Mouse (Mus musculus) forebrain, embryonic 13.5 days (tissue): ENCODE results near the gene Cav1. TPM values are rescaled to one million over a fixed set of nuclear protein-coding genes. Genes with fewer than 3 reads are reported as not detected.

Experiments
- ATAC-seq: fragments of 200-750 bp; cut with Nextera tagmentation; 2 replicates; pipeline ENCODE4 v1.8.0; 2017
- H3K27ac ChIP-seq: fragments of 300-500 bp; sonication (generic); 2 replicates; pipeline ENCODE4 v1.5.1; 2015; ENCODE audit warnings: inconsistent platforms, mild to moderate bottlenecking, moderate library complexity
- H3K27me3 ChIP-seq: fragments of 300-500 bp; sonication (generic); 2 replicates; pipeline ENCODE4 v1.6.1; 2015; ENCODE audit warnings: mild to moderate bottlenecking, inconsistent platforms
- H3K36me3 ChIP-seq: fragments of 300-500 bp; sonication (generic); 2 replicates; pipeline ENCODE4 v1.6.1; 2015; ENCODE audit warnings: mild to moderate bottlenecking, inconsistent platforms; ENCODE audit not compliant: poor library complexity, severe bottlenecking
- H3K4me1 ChIP-seq: fragments of 300-500 bp; sonication (generic); 2 replicates; pipeline ENCODE4 v1.6.1; 2015; ENCODE audit warnings: inconsistent platforms
- H3K4me2 ChIP-seq: fragments of 300-500 bp; sonication (generic); 2 replicates; pipeline ENCODE4 v1.6.1; 2015; ENCODE audit warnings: inconsistent platforms, mild to moderate bottlenecking, moderate library complexity
- H3K4me3 ChIP-seq: fragments of 300-500 bp; sonication (generic); 2 replicates; pipeline ENCODE4 v1.5.1; 2015; ENCODE audit warnings: mild to moderate bottlenecking, inconsistent platforms
- H3K9ac ChIP-seq: fragments of 300-500 bp; sonication (generic); 2 replicates; pipeline ENCODE4 v1.6.1; 2015; ENCODE audit warnings: mild to moderate bottlenecking, inconsistent platforms
- H3K9me3 ChIP-seq: fragments of 300-500 bp; sonication (generic); replicated peaks from 2 replicates; pipeline ENCODE4 v1.6.1; 2016; ENCODE audit warnings: inconsistent platforms
- WGBS: fragments of 180-500 bp; shearing (Covaris S2); methylation state at CpG from one replicate; pipeline ENCODE4 v1.1.7; 2015; 5-methylcytosine and 5-hydroxymethylcytosine counted together
- polyA plus RNA-seq: library from polyadenylated mRNA; unstranded; fragments of >200 nt; fragmentation: Nextera tagmentation; extraction: Ambion mirVana; gene quantifications from 2 replicates; pipeline ENCODE4 v1.2.1, GENCODE M21; 2015

The Cav1 gene
- polyA plus RNA-seq, 1 experiment from 2014 or later: 21.6 TPM

- H3K9me3 ChIP-seq: no peaks in the 10 kb centered on the region
- H3K36me3 ChIP-seq: no peaks in the 10 kb centered on the region
- H3K27ac ChIP-seq: no peak overlapping the region
- H3K4me1 ChIP-seq: no peaks in the 10 kb centered on the region
- 65% methylated on average over 11 of the region's 11 CpGs for WGBS
- H3K4me3 ChIP-seq: no peak overlapping the region
- no peak overlapping the region for H3K9ac ChIP-seq
- no peaks in the 10 kb centered on the region for H3K27me3 ChIP-seq
- no peak overlapping the region for H3K4me2 ChIP-seq
- ATAC-seq: no peak
Observed at GRCm38 (mm10) chr6:17327216-17327615, 21.1 kb downstream of the Cav1 start.

DNA sequence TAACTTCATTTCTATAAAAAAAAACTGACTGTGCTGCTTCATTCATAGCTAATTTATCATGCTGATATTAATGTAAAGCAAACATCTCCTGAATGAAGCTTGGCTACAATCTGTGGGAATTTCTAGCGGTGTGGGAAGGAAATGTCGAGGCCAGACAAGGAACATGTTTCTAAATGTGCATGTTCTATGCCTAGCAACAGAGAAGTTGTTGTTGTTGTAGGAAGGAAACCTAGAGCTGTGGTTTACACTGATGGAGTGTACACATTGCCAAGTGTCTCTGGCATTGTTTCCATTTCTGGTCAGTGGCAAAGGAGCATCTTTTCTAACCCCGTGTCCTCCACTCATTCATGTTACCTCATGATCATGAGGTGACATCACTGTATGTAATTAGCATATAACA lies 23.7 kb downstream of the Cav1 start:
- Histone ChIP-seq H3K36me3 (no peaks in the 10 kb centered on the region), H3K9me3 (no peaks in the 10 kb centered on the region), H3K27me3 (no peaks in the 10 kb centered on the region), H3K4me1 (no peaks in the 10 kb centered on the region), H3K4me2 (no peak overlapping the region), H3K4me3 (no peak overlapping the region), H3K9ac (no peak overlapping the region), H3K27ac (no peak overlapping the region)
- WGBS: 81% methylated on average over 3 of the region's 3 CpGs
- no peak for ATAC-seq

DNA sequence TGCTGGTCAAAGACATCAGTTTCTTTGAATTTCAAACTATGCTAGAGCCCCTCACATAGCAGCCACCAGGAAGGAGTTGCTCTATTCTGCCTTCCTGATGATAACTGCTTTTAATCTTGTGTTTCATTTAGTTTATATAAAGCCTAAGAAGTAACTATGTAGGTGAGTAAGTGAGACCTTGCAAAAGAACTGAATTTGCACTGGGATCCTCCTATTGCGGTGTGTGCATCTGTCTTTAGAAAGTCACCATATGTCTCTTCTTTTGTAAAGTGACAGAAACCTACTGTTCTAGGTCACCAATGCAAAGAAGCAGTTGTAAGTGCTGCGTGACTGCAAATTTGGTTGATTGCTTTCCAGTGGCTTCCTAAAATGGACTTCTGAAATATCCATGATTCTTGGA lies 31.6 kb downstream of the Cav1 start:
- Histone ChIP-seq H3K9ac (no peak overlapping the region), H3K4me2 (no peak overlapping the region), H3K27ac (no peak overlapping the region), H3K4me1 (no peaks in the 10 kb centered on the region), H3K4me3 (no peak overlapping the region), H3K36me3 (no peaks in the 10 kb centered on the region), H3K9me3 (no peaks in the 10 kb centered on the region), H3K27me3 (no peaks in the 10 kb centered on the region)
- WGBS: 79% methylated on average over 2 of the region's 2 CpGs
- no peak for ATAC-seq

- no peak overlapping the region for H3K27ac ChIP-seq
- WGBS: 21% methylated on average over 2 of the region's 2 CpGs
- H3K4me3 ChIP-seq: no peak overlapping the region
- H3K36me3 ChIP-seq: no peaks in the 10 kb centered on the region
- no peak overlapping the region for H3K4me2 ChIP-seq
- H3K4me1 ChIP-seq: no peaks in the 10 kb centered on the region
- no peak overlapping the region for H3K9ac ChIP-seq
- H3K9me3 ChIP-seq: no peaks in the 10 kb centered on the region
- no peak for ATAC-seq
- H3K27me3 ChIP-seq: no peaks in the 10 kb centered on the region
Observed at GRCm38 (mm10) chr6:17340406-17340805, 34.3 kb downstream of the Cav1 start.

GRCm38 (mm10) chr6:17348011-17348410 lies 41.9 kb downstream of the Cav1 start:
- Histone ChIP-seq H3K9ac (no peak overlapping the region), H3K4me3 (no peak overlapping the region), H3K4me1 (no peaks in the 10 kb centered on the region), H3K9me3 (no peaks in the 10 kb centered on the region), H3K27me3 (no peaks in the 10 kb centered on the region), H3K4me2 (no peak overlapping the region), H3K27ac (no peak overlapping the region), H3K36me3 (no peaks in the 10 kb centered on the region)
- 81% methylated on average over 3 of the region's 3 CpGs for WGBS
- no peak for ATAC-seq

DNA sequence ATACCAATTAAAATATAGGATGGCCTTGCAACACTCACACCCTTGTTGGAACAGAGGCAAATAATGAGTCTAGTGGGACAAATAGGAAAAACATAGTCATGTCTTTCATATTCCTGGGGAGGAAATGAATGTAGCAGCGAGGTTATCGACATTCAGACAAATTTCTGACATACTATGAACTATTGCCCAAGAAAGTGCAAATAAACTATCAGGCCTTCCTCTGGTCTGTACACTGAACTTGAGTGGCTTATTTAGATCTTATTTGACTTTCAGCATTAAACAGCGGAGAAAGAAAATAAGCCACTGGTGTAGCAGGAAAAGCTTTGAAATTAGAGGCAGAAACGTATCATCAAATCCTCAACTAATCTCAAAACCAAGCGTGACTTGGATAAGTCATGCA lies 44.7 kb downstream of the Cav1 start:
- Histone ChIP-seq H3K4me1 (no peaks in the 10 kb centered on the region), H3K4me3 (no peak overlapping the region), H3K9ac (no peak overlapping the region), H3K4me2 (no peak overlapping the region), H3K9me3 (no peaks in the 10 kb centered on the region), H3K27ac (no peak overlapping the region), H3K36me3 (no peaks in the 10 kb centered on the region), H3K27me3 (no peaks in the 10 kb centered on the region)
- WGBS: 94% methylated on average over 5 of the region's 5 CpGs
- no peak for ATAC-seq

- no peak overlapping the region for H3K27ac ChIP-seq
- 15% methylated on average over 6 of the region's 6 CpGs for WGBS
- H3K4me3 ChIP-seq: no peak overlapping the region
Observed at GRCm38 (mm10) chr6:17358896-17359690, 53.0 kb downstream of the Cav1 start.

GRCm38 (mm10) chr6:17362771-17363170 lies 56.6 kb downstream of the Cav1 start:
- WGBS: 46% methylated on average over 3 of the region's 3 CpGs
- H3K9ac ChIP-seq: no peak overlapping the region
- H3K27ac ChIP-seq: no peak overlapping the region
- no peaks in the 10 kb centered on the region for H3K36me3 ChIP-seq
- H3K4me3 ChIP-seq: no peak overlapping the region
- no peaks in the 10 kb centered on the region for H3K9me3 ChIP-seq
- H3K4me2 ChIP-seq: no peak overlapping the region
- no peaks in the 10 kb centered on the region for H3K27me3 ChIP-seq
- H3K4me1 ChIP-seq: no peaks in the 10 kb centered on the region
- ATAC-seq: peak; percentile 50; the same call in 1 of the 2 replicates

More at GRCm38 (mm10) chr6:17358896-17359690, 53.0 kb downstream of the Cav1 start:
- Histone ChIP-seq H3K27me3 (no peaks in the 10 kb centered on the region), H3K9ac (no peak overlapping the region), H3K4me1 (no peaks in the 10 kb centered on the region), H3K4me2 (no peak overlapping the region), H3K36me3 (no peaks in the 10 kb centered on the region), H3K9me3 (no peaks in the 10 kb centered on the region)
- ATAC-seq: peak; percentile 84

DNA sequence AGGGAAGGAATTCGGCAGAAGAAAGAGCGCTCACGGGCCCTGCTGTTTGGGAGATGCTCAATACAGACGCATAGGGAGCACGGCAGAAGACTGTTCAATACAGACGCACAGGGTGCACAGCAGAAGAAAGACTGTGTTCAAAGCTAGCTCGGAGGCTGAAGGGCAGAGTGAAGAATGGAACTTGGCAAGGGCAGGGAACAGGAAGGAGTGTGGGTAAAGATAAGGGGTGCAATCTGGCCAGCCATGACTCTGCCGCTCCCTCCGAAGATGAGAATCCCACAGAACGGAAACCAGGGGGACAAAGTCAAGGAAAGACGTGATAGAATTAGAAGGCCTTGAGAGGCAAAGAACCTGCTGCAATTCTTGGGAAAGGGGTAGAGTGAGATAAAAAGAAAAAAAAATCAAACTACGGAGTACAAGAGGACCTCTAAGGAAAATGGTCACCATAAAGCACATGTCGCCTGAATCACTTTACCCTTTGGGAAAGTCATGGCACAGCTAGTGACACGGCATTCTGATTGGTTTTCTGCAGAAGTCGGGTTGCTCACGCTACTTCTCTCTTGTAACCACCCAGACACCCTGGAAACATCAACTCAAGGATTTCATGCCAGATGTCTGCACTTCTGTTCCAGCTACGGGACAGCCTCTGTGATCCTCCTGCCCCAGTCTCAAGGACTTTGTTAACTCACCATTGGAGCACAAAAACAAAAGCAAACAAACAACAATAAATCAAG lies 57.5 kb downstream of the Cav1 start:
- Histone ChIP-seq H3K4me1 (no peaks in the 10 kb centered on the region), H3K36me3 (no peaks in the 10 kb centered on the region), H3K9ac (no peak overlapping the region), H3K9me3 (no peaks in the 10 kb centered on the region), H3K4me2 (no peak overlapping the region), H3K27me3 (no peaks in the 10 kb centered on the region), H3K4me3 (no peak overlapping the region), H3K27ac (no peak overlapping the region)
- no peak for ATAC-seq
- 84% methylated on average over 17 of the region's 17 CpGs for WGBS

- Histone ChIP-seq H3K27ac (no peak overlapping the region), H3K36me3 (no peaks in the 10 kb centered on the region), H3K9me3 (no peaks in the 10 kb centered on the region), H3K4me3 (no peak overlapping the region), H3K4me1 (no peaks in the 10 kb centered on the region), H3K27me3 (no peaks in the 10 kb centered on the region), H3K9ac (no peak overlapping the region), H3K4me2 (no peak overlapping the region)
- no peak for ATAC-seq
- 89% methylated on average over 5 of the region's 5 CpGs for WGBS
Observed at GRCm38 (mm10) chr6:17374326-17374725, 68.2 kb downstream of the Cav1 start.

DNA sequence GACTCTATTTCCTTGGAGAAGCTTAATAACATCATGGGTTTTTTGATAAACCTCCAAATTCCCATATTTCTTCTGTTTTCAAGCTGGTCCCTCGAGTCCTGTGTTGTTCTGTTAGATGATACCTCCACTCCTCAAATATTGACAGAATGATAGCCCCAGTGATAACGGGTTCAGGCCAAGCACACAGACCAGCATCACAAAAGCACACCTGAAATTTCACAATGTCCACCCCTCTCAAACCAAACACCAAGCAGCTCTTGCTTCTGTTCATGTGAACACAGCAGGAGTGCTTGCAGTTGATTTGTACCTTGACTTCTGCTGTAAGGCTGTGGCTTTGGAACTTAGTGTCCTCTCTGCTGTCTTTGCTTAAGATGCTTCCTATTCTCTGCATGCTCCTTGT lies 71.2 kb downstream of the Cav1 start:
- Histone ChIP-seq H3K9ac (no peak overlapping the region), H3K4me2 (no peak overlapping the region), H3K9me3 (no peaks in the 10 kb centered on the region), H3K36me3 (no peaks in the 10 kb centered on the region), H3K4me1 (no peaks in the 10 kb centered on the region), H3K27ac (no peak overlapping the region), H3K27me3 (no peaks in the 10 kb centered on the region), H3K4me3 (no peak overlapping the region)
- ATAC-seq: no peak
- WGBS: 78% methylated on average over 2 of the region's 2 CpGs

GRCm38 (mm10) chr6:17380102-17380501 lies 74.0 kb downstream of the Cav1 start:
- Histone ChIP-seq H3K27me3 (no peaks in the 10 kb centered on the region), H3K4me1 (no peaks in the 10 kb centered on the region), H3K27ac (no peak overlapping the region), H3K36me3 (no peaks in the 10 kb centered on the region), H3K4me2 (no peak overlapping the region), H3K4me3 (no peak overlapping the region), H3K9me3 (no peaks in the 10 kb centered on the region), H3K9ac (no peak overlapping the region)
- 87% methylated on average over 3 of the region's 3 CpGs for WGBS
- no peak for ATAC-seq
